Mouse (Mus musculus) hindlimb bud, embryonic 11.5 days (tissue): ENCODE data around the gene Ifna13.

Experiments used
- DNase-seq: peaks from one replicate; pipeline ENCODE4 v3.0.0-alpha.2; 2012; ENCODE audit warnings: low read depth, low spot score; ENCODE audit errors: extremely low spot score

Ifna13 gene

DNA sequence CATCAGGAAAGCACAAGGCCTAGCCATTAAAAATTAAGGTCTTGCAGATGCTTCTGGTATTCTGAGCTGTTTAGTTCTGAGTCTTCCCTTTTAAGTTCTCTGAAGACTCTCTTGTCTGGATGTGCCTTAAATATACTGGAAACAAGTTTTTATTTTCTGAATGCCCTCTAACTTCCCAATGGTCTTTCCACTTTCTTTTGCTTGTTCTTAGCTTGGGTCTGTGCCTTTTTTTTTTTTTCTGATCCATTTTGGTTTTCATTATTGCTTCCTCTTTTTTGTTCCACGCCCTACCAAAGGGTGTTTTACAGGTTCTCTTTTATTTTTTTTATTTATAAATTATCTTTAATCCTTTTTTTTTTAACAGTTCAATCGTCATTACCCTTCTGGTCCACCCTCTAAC, at the start of gene Ifna13:
Gene Ifna13 (minus strand): TSS at position 101 of the 400 bp plus-strand sequence.
- DNase-seq, result no peak

DNA sequence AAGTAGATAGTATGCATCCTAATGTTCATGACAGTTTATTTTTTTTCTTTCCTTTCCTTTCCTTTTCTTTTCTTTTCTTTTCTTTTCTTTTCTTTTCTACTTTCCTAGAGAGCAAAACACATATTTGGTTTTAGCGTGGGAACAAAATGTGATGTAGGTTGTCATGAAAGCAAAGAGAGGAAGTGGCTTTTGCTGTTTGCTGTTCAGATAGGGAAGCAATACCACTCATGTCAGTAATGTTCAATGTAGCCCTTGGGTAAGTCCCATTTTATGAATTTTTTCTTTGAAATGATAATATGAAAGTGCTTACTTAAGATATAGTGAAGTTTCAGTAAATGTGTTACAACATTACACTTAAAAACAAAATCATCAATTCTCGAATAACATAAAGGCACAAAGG, 49.1 kb upstream of the Ifna13 start:
- DNase-seq, result no peak

DNA sequence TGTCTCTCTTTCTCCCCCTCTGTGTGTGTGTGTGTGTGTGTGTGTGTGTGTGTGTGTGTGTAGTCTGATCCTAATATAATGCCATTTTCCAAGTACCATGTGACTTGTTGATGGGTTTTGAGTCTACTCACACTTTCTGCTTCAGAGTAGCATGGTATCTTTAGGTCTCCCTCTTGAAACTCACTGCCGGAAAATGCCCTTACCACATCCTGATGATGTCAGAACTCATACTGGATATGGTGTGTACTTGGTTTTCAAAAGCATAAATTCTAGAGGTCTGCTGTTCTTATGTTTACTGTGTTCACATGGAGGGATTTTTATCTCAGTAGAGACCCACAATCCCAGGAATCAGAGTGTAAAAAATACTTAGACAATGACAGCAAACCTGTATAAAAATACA, 48.3 kb upstream of the Ifna13 start:
- DNase-seq, result no peak

DNA sequence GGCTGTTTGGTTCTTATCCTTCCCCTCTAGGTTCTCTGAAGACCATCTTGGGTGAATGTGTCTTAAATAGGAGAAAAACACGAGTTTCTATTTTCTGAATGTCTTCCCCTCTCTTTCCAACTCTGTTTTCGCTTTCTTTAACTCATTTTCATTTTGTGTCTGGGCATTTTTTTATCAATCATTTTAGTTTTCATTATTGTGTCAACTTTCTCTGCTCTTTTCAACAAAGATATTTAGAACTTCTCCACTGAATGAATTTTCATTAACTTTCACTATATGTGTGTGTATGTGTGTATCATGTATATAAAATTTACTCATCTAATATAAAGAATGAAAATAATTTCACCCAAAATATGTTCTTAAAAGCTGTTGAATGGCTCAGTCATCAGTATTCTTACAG, 47.0 kb upstream of the Ifna13 start, which contains the start of gene Ifnab:
Gene Ifnab (minus strand): TSS at position 101 of the 400 bp plus-strand sequence.
- DNase-seq, result no peak

DNA sequence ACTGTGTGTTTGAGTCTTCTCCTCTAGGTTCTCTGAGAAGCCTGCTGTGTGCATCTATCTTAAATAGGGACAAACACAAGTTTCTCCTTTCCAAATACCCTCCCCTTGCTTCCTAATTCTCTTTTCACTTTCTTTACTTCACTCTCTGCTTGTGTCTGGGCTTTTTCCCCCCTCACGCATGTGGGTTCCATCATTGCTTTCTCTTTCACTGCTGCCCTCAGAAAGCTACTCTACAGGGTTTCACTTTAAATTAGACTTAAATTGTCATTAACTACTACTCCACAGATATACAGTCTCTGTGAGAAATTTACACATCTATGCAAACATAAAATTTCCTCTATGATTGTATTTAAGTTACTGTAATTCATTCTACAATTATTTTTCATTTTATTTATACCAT, 39.6 kb upstream of the Ifna13 start, which contains the start of gene Ifna2:
Gene Ifna2 (minus strand): TSS at position 101 of the 400 bp plus-strand sequence.
- no peak for DNase-seq

DNA sequence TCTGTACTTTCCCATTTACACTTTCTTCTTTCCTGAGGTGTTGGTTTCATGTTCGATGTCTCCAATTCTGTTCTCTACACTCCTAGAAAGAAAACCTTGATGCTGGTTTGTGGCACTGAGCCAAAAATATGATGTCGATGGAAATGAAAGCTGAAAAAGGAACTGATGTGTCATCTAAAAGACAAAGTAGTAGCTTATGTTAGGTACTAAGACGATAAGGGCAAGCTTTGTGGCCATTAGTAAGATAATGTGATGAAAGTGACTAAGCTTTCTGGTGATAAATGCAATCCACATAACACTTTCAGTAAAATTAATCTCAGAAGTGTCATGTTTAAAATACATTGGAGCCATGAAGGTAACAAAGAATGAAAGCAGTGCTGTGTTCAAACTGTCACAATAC, 37.1 kb upstream of the Ifna13 start:
- DNase-seq, result no peak

DNA sequence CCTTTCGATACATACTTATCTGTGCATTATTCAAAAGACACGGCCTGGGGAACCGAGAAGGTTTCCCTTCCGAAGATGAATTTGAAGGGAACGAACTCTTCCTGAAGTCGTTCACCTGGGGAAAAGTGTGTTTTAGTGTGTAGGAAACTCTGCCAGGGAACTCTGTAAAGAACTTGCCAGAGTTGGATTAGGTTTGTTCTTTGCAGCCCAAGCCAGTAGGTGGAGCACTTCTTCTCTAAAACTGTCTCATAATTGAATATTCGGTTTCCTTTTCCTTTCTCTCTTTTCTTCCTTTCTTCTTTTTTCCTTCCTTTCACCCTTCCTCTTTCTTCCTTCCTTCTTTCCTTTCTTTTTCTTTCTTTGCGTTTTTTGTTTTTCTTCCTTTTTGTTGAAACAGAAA, 36.1 kb upstream of the Ifna13 start:
- no peak for DNase-seq

DNA sequence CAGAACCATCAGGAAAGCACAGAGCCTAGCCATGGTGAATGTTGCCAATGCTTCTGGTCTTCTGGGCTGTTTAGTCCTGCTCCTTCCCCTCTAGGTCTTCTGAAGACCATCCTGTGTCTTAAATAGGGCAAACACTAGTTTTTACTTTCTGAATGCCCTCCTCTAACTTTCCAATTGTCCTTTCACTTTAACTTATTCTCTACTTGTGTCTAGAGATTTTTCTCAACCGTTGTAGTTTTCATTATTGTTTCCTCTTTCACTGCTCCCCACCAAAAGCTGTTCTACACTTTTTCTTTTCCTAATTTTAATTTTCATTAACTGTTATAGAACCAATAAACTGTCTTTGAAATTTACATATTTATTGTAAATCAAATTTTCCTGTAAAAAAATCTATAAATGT, 32.6 kb upstream of the Ifna13 start, which contains the start of gene Ifna16:
Gene Ifna16 (minus strand): TSS at position 101 of the 400 bp plus-strand sequence.
- no peak for DNase-seq

DNA sequence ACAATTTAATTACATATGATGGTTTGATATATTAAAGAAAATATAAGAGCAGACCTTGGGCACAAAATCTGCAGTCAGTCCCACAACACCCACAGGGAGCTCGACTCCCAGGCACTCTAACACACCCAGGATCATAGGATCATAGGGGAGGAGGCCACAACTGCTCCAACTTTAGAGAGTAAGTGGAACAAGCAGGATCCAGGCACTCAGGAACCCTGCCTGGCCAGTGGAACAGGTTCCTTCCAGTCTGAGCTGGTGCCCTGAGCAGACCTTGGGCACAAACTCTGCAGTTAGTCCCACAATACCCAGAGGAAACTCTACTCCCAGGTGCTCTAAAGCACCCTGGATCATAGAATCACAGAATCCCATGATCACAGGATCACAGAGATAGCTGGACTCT, 11.2 kb upstream of the Ifna13 start:
- DNase-seq, result no peak

DNA sequence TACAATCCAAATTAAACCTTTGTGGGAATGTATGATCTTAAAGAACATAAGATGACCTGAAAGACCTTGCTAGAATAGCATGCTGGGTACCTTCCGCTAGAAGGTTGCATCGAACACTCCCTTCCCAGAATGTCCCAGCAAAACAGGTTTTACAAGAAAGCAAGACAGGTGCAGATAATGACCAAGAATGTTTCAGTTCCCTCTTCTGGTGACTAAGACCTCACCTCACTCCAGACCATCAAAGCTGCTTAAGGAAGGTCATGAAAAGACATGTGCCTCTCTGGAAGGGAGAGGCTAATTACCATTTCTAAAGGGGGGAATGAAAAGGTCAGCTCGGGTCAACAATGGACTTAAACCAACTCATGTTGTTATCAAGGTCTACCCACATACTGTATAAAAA, 9.4 kb upstream of the Ifna13 start:
- DNase-seq, result no peak

DNA sequence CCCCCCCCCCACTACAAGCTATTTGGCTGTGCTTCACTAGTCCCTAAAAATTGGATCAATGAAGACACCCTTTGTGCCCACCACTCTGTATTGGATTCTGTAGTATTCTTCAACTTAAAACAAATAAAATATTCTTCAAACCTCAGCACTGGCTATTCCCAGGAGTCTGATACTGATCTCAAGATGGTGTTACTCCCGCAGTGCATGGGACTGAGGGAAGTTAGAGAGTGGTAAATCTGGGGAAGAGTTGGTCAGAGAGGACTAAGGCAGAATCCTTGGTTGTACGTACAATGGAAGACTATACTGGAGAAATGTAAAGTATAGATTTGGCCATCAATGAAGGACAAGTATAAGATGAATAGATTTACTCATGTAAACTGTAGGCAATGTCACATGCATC, 1.7 kb downstream of the Ifna13 start:
- DNase-seq, result no peak

DNA sequence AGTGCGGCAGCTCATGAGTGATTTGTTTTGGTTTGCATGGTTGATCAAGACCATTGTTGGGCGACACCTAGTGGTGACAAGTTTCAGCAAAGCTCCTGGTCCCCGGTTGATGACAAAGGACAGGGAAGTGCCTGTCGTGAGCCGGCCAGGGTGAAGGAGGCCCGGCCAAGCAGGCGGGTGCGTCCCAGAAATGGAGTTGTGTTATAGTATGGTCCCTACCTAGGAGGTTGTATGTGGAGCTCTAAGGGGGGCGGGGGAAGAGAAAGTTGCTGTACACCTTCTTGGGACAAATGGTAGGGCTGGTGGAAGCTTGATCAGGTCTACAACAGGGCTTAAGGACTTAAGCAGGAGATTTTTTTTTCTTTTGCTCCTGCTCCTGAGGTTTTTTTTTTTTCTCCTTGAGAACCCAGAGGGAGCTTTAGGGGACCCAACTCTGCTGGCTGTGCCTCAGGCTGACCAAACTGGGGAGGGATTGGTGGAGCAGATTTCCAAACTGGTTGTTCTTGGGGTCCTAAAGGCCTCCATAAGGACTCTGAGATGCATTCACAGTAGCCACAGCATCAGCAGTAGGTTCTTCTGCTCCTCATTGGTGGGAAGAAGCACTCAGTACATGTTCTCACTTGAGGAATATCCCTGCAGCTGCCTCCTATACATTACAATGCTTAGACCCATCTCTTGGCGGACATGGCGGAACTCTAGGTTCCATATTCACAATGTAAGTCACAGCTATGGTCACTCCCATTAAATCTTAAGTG, 3.0 kb downstream of the Ifna13 start:
- peak; percentile 100 for DNase-seq

DNA sequence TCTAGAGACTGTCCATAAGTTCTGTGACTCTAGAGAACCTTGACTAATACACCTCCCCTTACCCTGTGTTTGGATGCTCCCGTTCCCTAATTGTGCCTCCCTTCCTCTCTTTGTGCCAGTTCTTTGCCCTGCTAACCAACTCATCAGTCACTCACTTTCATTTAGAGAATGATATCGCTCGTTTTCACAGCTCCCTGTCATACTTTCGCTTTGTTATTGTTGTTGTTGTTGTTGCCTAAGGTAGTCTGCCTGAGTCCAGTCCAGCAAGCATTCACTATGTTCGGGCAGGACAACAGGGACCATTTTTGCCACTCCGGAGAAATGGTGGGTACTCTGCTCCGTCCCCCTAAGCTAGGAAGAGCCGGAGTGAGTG, 3.6 kb downstream of the Ifna13 start:
- no peak for DNase-seq

DNA sequence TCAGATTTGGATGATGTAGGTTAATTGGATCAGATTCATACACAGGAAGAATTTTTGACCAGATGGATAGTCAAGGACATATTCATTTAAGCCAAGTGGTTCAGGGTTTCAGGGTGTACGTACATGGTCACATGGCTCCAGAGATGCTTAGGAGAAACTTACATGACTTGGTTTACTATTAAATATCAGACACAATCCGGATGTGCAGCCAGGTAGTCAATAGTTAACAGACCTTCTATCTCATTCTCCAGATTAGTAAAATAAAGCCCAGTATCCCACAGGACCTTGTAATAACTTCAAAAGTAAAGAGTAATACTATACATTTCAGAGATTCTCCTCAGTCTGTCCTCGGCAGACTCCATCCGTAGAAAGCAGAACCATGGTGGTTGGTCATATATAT, 9.9 kb downstream of the Ifna13 start, which contains the start of gene C87499:
Gene C87499 (minus strand): TSS at position 101 of the 400 bp plus-strand sequence.
- no peak for DNase-seq

DNA sequence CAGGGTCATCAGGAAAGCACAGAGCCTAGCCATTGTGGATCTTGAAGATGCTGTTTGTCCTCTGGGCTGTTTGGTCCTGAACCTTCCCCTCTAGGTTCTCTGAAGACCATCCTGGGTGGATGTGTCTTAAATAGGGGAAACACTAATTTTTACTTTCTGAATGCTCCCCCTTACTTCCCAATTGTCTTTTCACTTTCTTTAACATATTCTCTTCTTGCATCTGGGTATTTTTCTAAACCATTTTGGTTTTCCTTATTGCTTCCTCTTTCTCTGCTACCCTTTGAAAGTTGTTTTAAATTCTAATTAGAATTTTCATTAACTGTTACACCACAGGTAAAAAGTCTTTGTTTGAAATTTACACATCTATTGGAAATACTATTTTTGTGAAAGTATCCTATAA, 41.0 kb downstream of the Ifna13 start, which contains the start of gene Ifna12:
Gene Ifna12 (minus strand): TSS at position 101 of the 400 bp plus-strand sequence.
- no peak for DNase-seq
